Mouse (Mus musculus): Measurements from ENCODE around the gene Slc27a2.

DNA sequence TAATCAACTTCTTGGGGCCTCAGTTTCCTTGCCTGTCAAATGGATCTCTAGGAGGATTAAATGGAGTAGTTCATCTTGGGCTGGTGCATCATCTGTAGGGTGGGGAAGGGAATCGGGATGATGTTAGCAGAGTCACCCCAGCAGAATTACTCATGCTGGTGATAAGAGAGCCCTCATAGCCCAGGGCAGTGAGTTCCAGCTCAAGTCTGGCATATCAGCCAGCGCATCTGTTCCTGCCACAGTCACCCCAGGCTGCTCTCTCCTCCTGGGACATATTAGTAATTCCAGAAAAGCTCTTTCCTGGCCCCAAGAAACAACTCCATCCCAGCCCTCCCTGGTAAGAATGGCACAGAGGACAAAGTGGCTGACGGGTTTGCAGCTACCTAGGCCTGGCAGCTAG lies 63.1 kb downstream of the Slc27a2 start:
- TF ChIP-seq CHD2 (IDR thresholded peaks at IDR 0.05; ENCODE audit: low read depth, low read length) (no peak), HCFC1 (IDR thresholded peaks at IDR 0.05; ENCODE audit: borderline replicate concordance, insufficient read depth, low read length) (no peak)

All from ES-E14 (cell line).